Mouse (Mus musculus) neural tube, embryonic 13.5 days (tissue): Measurements from ENCODE around the gene Sh3tc1. TPM values are rescaled to one million over a fixed set of nuclear protein-coding genes. Genes with fewer than 3 reads are reported as not detected.

Experiments
- ATAC-seq: fragments of 200-750 bp; cut with Nextera tagmentation; 2 replicates; pipeline ENCODE4 v1.8.0; 2017; ENCODE audit warnings: low read depth, mild to moderate bottlenecking, moderate TSS enrichment, moderate library complexity
- H3K27ac ChIP-seq: fragments of 300-500 bp; sonication (generic); replicated peaks from 2 replicates; pipeline ENCODE4 v1.5.1; 2015; ENCODE audit warnings: moderate library complexity, mild to moderate bottlenecking, inconsistent platforms
- H3K27me3 ChIP-seq: fragments of 300-500 bp; sonication (generic); 2 replicates; pipeline ENCODE4 v1.6.1; 2015; ENCODE audit warnings: mild to moderate bottlenecking, inconsistent platforms
- H3K36me3 ChIP-seq: fragments of 300-500 bp; sonication (generic); 2 replicates; pipeline ENCODE4 v1.6.1; 2015; ENCODE audit warnings: mild to moderate bottlenecking, inconsistent platforms
- H3K4me1 ChIP-seq: fragments of 300-500 bp; sonication (generic); replicated peaks from 2 replicates; pipeline ENCODE4 v1.6.1; 2015; ENCODE audit warnings: inconsistent platforms
- H3K4me2 ChIP-seq: fragments of 300-500 bp; sonication (generic); 2 replicates; pipeline ENCODE4 v1.6.1; 2015; ENCODE audit warnings: inconsistent platforms, mild to moderate bottlenecking, moderate library complexity
- H3K4me3 ChIP-seq: fragments of 300-500 bp; sonication (generic); 2 replicates; pipeline ENCODE4 v1.5.1; 2015; ENCODE audit warnings: mild to moderate bottlenecking, inconsistent platforms
- H3K9ac ChIP-seq: fragments of 300-500 bp; sonication (generic); 2 replicates; pipeline ENCODE4 v1.6.1; 2015; ENCODE audit warnings: moderate library complexity, mild to moderate bottlenecking, inconsistent platforms
- H3K9me3 ChIP-seq: fragments of 300-500 bp; sonication (generic); 2 replicates; pipeline ENCODE4 v1.6.1; 2016; ENCODE audit warnings: inconsistent platforms
- WGBS: fragments of 180-500 bp; shearing (Covaris S2); methylation state at CpG from one replicate; pipeline ENCODE4 v1.1.7; 2015; 5-methylcytosine and 5-hydroxymethylcytosine counted together
- polyA plus RNA-seq: library from polyadenylated mRNA; unstranded; fragments of >200 nt; fragmentation: Nextera tagmentation; extraction: Ambion mirVana; gene quantifications from 2 replicates; pipeline ENCODE4 v1.2.1, GENCODE M21; 2015

Gene Sh3tc1
- polyA plus RNA-seq, 1 experiment from 2014 or later: 3.1 TPM

GRCm38 (mm10) chr5:35690485-35691165 is 49.2 kb downstream of the Sh3tc1 start:
- ATAC-seq: no peak
- no peak overlapping the region for H3K9ac ChIP-seq
- 78% methylated on average over 8 of the region's 8 CpGs for WGBS

GRCm38 (mm10) chr5:35689374-35689773 is 50.4 kb downstream of the Sh3tc1 start:
- H3K4me1 ChIP-seq: peaks cover 4% of the 10 kb centered on the region
- no peak overlapping the region for H3K4me3 ChIP-seq
- no peak overlapping the region for H3K4me2 ChIP-seq
- no peak for ATAC-seq
- no peaks in the 10 kb centered on the region for H3K9me3 ChIP-seq
- no peak overlapping the region for H3K27ac ChIP-seq
- H3K27me3 ChIP-seq: no peaks in the 10 kb centered on the region
- H3K9ac ChIP-seq: no peak overlapping the region
- H3K36me3 ChIP-seq: no peaks in the 10 kb centered on the region

More at GRCm38 (mm10) chr5:35690485-35691165, 49.2 kb downstream of the Sh3tc1 start:
- H3K36me3 ChIP-seq: no peaks in the 10 kb centered on the region
- peaks cover 5% of the 10 kb centered on the region for H3K4me1 ChIP-seq
- H3K4me2 ChIP-seq: no peak overlapping the region
- no peak overlapping the region for H3K4me3 ChIP-seq
- no peak overlapping the region for H3K27ac ChIP-seq
- no peaks in the 10 kb centered on the region for H3K27me3 ChIP-seq
- H3K9me3 ChIP-seq: no peaks in the 10 kb centered on the region

GRCm38 (mm10) chr5:35688851-35689250 is 50.9 kb downstream of the Sh3tc1 start:
- no peak overlapping the region for H3K27ac ChIP-seq
- H3K4me2 ChIP-seq: no peak overlapping the region
- H3K9me3 ChIP-seq: no peaks in the 10 kb centered on the region
- no peak for ATAC-seq
- 85% methylated on average over 2 of the region's 2 CpGs for WGBS
- H3K36me3 ChIP-seq: no peaks in the 10 kb centered on the region
- H3K4me3 ChIP-seq: no peak overlapping the region
- H3K9ac ChIP-seq: no peak overlapping the region
- peaks cover 4% of the 10 kb centered on the region for H3K4me1 ChIP-seq
- H3K27me3 ChIP-seq: no peaks in the 10 kb centered on the region

- ATAC-seq: no peak
- Histone ChIP-seq H3K27me3 (no peaks in the 10 kb centered on the region), H3K36me3 (no peaks in the 10 kb centered on the region), H3K9ac (no peak overlapping the region), H3K4me3 (no peak overlapping the region), H3K9me3 (no peaks in the 10 kb centered on the region), H3K4me1 (peaks cover 4% of the 10 kb centered on the region), H3K27ac (no peak overlapping the region), H3K4me2 (no peak overlapping the region)
- 72% methylated on average over 5 of the region's 5 CpGs for WGBS
Measured at GRCm38 (mm10) chr5:35687098-35687497, 52.7 kb downstream of the Sh3tc1 start.

- Histone ChIP-seq H3K9me3 (no peaks in the 10 kb centered on the region), H3K9ac (0 out of 2 replicates have a peak overlapping the region, but pooled peaks have one; percentile 5), H3K27me3 (peaks cover 3% of the 10 kb centered on the region; the same call in 1 of the 2 replicates), H3K27ac (no peak overlapping the region), H3K4me1 (peaks cover 4% of the 10 kb centered on the region), H3K4me3 (no peak overlapping the region), H3K36me3 (no peaks in the 10 kb centered on the region), H3K4me2 (no peak overlapping the region)
- 80% methylated on average over 4 of the region's 4 CpGs for WGBS
- ATAC-seq: no peak
Measured at GRCm38 (mm10) chr5:35686336-35686735, 53.5 kb downstream of the Sh3tc1 start.

GRCm38 (mm10) chr5:35685079-35685478 is 54.7 kb downstream of the Sh3tc1 start:
- no peaks in the 10 kb centered on the region for H3K9me3 ChIP-seq
- no peak overlapping the region for H3K27ac ChIP-seq
- H3K4me1 ChIP-seq: peaks cover 4% of the 10 kb centered on the region
- H3K9ac ChIP-seq: no peak overlapping the region
- H3K4me3 ChIP-seq: no peak overlapping the region
- no peak overlapping the region for H3K4me2 ChIP-seq
- 58% methylated on average over 3 of the region's 3 CpGs for WGBS
- ATAC-seq: no peak
- H3K27me3 ChIP-seq: peaks cover 16% of the 10 kb centered on the region
- H3K36me3 ChIP-seq: no peaks in the 10 kb centered on the region

GRCm38 (mm10) chr5:35680958-35681357 is 58.8 kb downstream of the Sh3tc1 start:
- no peak overlapping the region for H3K4me3 ChIP-seq
- 49% methylated on average over 2 of the region's 2 CpGs for WGBS
- peaks cover 11% of the 10 kb centered on the region; the same call in 1 of the 2 replicates for H3K4me1 ChIP-seq
- no peaks in the 10 kb centered on the region for H3K9me3 ChIP-seq
- no peak for ATAC-seq
- no peak overlapping the region for H3K4me2 ChIP-seq
- H3K27ac ChIP-seq: no peak overlapping the region
- H3K9ac ChIP-seq: no peak overlapping the region
- H3K36me3 ChIP-seq: no peaks in the 10 kb centered on the region
- peaks cover 49% of the 10 kb centered on the region for H3K27me3 ChIP-seq

GRCm38 (mm10) chr5:35679256-35680155 is 60.3 kb downstream of the Sh3tc1 start, which contains the start of gene Htra3:
Gene Htra3, minus strand, starts transcription at chr5:35679782.
- ATAC-seq: 0 out of 2 replicates have a peak, but pooled peaks have one; percentile 40
- WGBS: 9% methylated on average over 39 of the region's 42 CpGs
- H3K27ac ChIP-seq: no peak within 1 kb of the TSS
- H3K27me3 ChIP-seq: peaks cover 49% of the 10 kb centered on the region
- no peaks in the 10 kb centered on the region for H3K36me3 ChIP-seq
- peak within 1 kb of the TSS; percentile 39 for H3K4me3 ChIP-seq
- peak within 1 kb of the TSS; percentile 62 for H3K4me2 ChIP-seq
- H3K9me3 ChIP-seq: no peaks in the 10 kb centered on the region
- H3K9ac ChIP-seq: peak within 1 kb of the TSS; percentile 66
- H3K4me1 ChIP-seq: peaks cover 11% of the 10 kb centered on the region; the same call in 1 of the 2 replicates

GRCm38 (mm10) chr5:35676964-35677363 is 62.8 kb downstream of the Sh3tc1 start:
- 79% methylated on average over 7 of the region's 7 CpGs for WGBS
- peaks cover 25% of the 10 kb centered on the region for H3K4me1 ChIP-seq
- no peak overlapping the region for H3K9ac ChIP-seq
- no peak overlapping the region for H3K27ac ChIP-seq
- no peak for ATAC-seq
- H3K27me3 ChIP-seq: peaks cover 49% of the 10 kb centered on the region
- H3K9me3 ChIP-seq: no peaks in the 10 kb centered on the region
- no peak overlapping the region for H3K4me3 ChIP-seq
- no peaks in the 10 kb centered on the region for H3K36me3 ChIP-seq
- H3K4me2 ChIP-seq: no peak overlapping the region

- peaks cover 24% of the 10 kb centered on the region for H3K27me3 ChIP-seq
- 63% methylated on average over 4 of the region's 4 CpGs for WGBS
- no peaks in the 10 kb centered on the region for H3K36me3 ChIP-seq
- no peak overlapping the region for H3K9ac ChIP-seq
- H3K9me3 ChIP-seq: no peaks in the 10 kb centered on the region
- H3K4me1 ChIP-seq: peaks cover 44% of the 10 kb centered on the region
- no peak overlapping the region for H3K4me2 ChIP-seq
- ATAC-seq: no peak
- no peak overlapping the region for H3K4me3 ChIP-seq
- 0 out of 2 replicates have a peak overlapping the region, but pooled peaks have one; percentile 28 for H3K27ac ChIP-seq
Measured at GRCm38 (mm10) chr5:35674081-35674555, 65.7 kb downstream of the Sh3tc1 start.

GRCm38 (mm10) chr5:35673086-35673485 is 66.7 kb downstream of the Sh3tc1 start:
- Histone ChIP-seq H3K9me3 (no peaks in the 10 kb centered on the region), H3K27ac (0 out of 2 replicates have a peak overlapping the region, but pooled peaks have one; percentile 52), H3K36me3 (no peaks in the 10 kb centered on the region), H3K4me3 (no peak overlapping the region), H3K27me3 (peaks cover 13% of the 10 kb centered on the region), H3K4me2 (no peak overlapping the region), H3K4me1 (peaks cover 38% of the 10 kb centered on the region), H3K9ac (no peak overlapping the region)
- no peak for ATAC-seq
- 74% methylated on average over 7 of the region's 7 CpGs for whole genome bisulfite sequencing

GRCm38 (mm10) chr5:35672581-35672980 is 67.2 kb downstream of the Sh3tc1 start:
- Histone ChIP-seq H3K27me3 (peaks cover 8% of the 10 kb centered on the region), H3K27ac (0 out of 2 replicates have a peak overlapping the region, but pooled peaks have one; percentile 52), H3K9ac (no peak overlapping the region), H3K4me1 (peaks cover 38% of the 10 kb centered on the region), H3K4me3 (no peak overlapping the region), H3K9me3 (no peaks in the 10 kb centered on the region), H3K36me3 (no peaks in the 10 kb centered on the region), H3K4me2 (no peak overlapping the region)
- no peak for ATAC-seq
- WGBS: 54% methylated on average over 1 of the region's 1 CpGs
